Mouse (Mus musculus): Measurements from ENCODE around the gene Wdr46. TPM values are rescaled to one million over a fixed set of nuclear protein-coding genes. Genes with fewer than 3 reads are reported as not detected.

Gene Wdr46
- polyA plus RNA-seq, 1 experiment from 2014 or later, result 37.4 TPM

- H3K27me3 ChIP-seq (ENCODE audit: control insufficient read depth, insufficient read depth, low read length), result no peaks in the 10 kb centered on the region
- ATAC-seq (ENCODE audit: insufficient number of reproducible peaks, low FRiP score, low TSS enrichment, low read depth), result no peak
- 9% methylated on average over 10 of the region's 10 CpGs for WGBS
- peak overlapping the region; percentile 100 for H3K4me3 ChIP-seq (ENCODE audit: low read depth, low read length)
- peaks cover 35% of the 10 kb centered on the region for H3K4me1 ChIP-seq (ENCODE audit: control insufficient read depth, insufficient read depth, low read length)
- H3K9ac ChIP-seq (ENCODE audit: low read length), result peak overlapping the region; percentile 72
- H3K4me2 ChIP-seq (ENCODE audit: low read depth, severe bottlenecking), result peak overlapping the region; percentile 60
- peaks cover 15% of the 10 kb centered on the region for H3K36me3 ChIP-seq (ENCODE audit: control insufficient read depth, insufficient read depth, low read length)
- DNase-seq (ENCODE audit: low spot score), result no peak
- H3K9me3 ChIP-seq (ENCODE audit: control insufficient read depth, low read length), result no peaks in the 10 kb centered on the region
- H3K27ac ChIP-seq (replicated peaks; ENCODE audit: low read depth, low read length), result 0 out of 2 replicates have a peak overlapping the region, but pooled peaks have one; percentile 10
Observed at GRCm38 (mm10) chr17:33956336-33956735, 15.9 kb downstream of the Wdr46 start.

- H3K27me3 ChIP-seq (ENCODE audit: control insufficient read depth, insufficient read depth, low read length), result no peaks in the 10 kb centered on the region
- WGBS, result 68% methylated on average over 6 of the region's 6 CpGs
- H3K4me3 ChIP-seq (ENCODE audit: low read depth, low read length), result no peak overlapping the region
Observed at GRCm38 (mm10) chr17:33957493-33957892, 17.0 kb downstream of the Wdr46 start.

GRCm38 (mm10) chr17:33958451-33958850 is 18.0 kb downstream of the Wdr46 start:
- DNase-seq (ENCODE audit: low spot score) (no peak), ATAC-seq (ENCODE audit: insufficient number of reproducible peaks, low FRiP score, low TSS enrichment, low read depth) (no peak)
- Histone ChIP-seq H3K36me3 (ENCODE audit: control insufficient read depth, insufficient read depth, low read length) (peaks cover 3% of the 10 kb centered on the region), H3K4me1 (ENCODE audit: control insufficient read depth, insufficient read depth, low read length) (peaks cover 16% of the 10 kb centered on the region), H3K27ac (replicated peaks; ENCODE audit: low read depth, low read length) (no peak overlapping the region), H3K4me3 (ENCODE audit: low read depth, low read length) (no peak overlapping the region), H3K9me3 (ENCODE audit: control insufficient read depth, low read length) (no peaks in the 10 kb centered on the region), H3K9ac (ENCODE audit: low read length) (no peak overlapping the region), H3K27me3 (ENCODE audit: control insufficient read depth, insufficient read depth, low read length) (no peaks in the 10 kb centered on the region), H3K4me2 (ENCODE audit: low read depth, severe bottlenecking) (no peak overlapping the region)
- WGBS, result 95% methylated on average over 11 of the region's 11 CpGs

More at GRCm38 (mm10) chr17:33957493-33957892, 17.0 kb downstream of the Wdr46 start:
- DNase-seq (ENCODE audit: low spot score) (no peak), ATAC-seq (ENCODE audit: insufficient number of reproducible peaks, low FRiP score, low TSS enrichment, low read depth) (no peak)
- H3K9ac ChIP-seq (ENCODE audit: low read length), result no peak overlapping the region
- H3K27ac ChIP-seq (replicated peaks; ENCODE audit: low read depth, low read length), result no peak overlapping the region
- H3K36me3 ChIP-seq (ENCODE audit: control insufficient read depth, insufficient read depth, low read length), result peaks cover 13% of the 10 kb centered on the region
- H3K4me2 ChIP-seq (ENCODE audit: low read depth, severe bottlenecking), result no peak overlapping the region
- no peaks in the 10 kb centered on the region for H3K9me3 ChIP-seq (ENCODE audit: control insufficient read depth, low read length)
- H3K4me1 ChIP-seq (ENCODE audit: control insufficient read depth, insufficient read depth, low read length), result peaks cover 26% of the 10 kb centered on the region

- H3K27ac ChIP-seq (replicated peaks; ENCODE audit: low read depth, low read length), result no peak overlapping the region
- no peak for DNase-seq (ENCODE audit: low spot score)
- no peak overlapping the region for H3K4me3 ChIP-seq (ENCODE audit: low read depth, low read length)
- H3K9ac ChIP-seq (ENCODE audit: low read length), result no peak overlapping the region
- peaks cover 1% of the 10 kb centered on the region for H3K36me3 ChIP-seq (ENCODE audit: control insufficient read depth, insufficient read depth, low read length)
- 91% methylated on average over 13 of the region's 13 CpGs for WGBS
- H3K27me3 ChIP-seq (ENCODE audit: control insufficient read depth, insufficient read depth, low read length), result no peaks in the 10 kb centered on the region
- peaks cover 10% of the 10 kb centered on the region for H3K4me1 ChIP-seq (ENCODE audit: control insufficient read depth, insufficient read depth, low read length)
- no peaks in the 10 kb centered on the region for H3K9me3 ChIP-seq (ENCODE audit: control insufficient read depth, low read length)
- H3K4me2 ChIP-seq (ENCODE audit: low read depth, severe bottlenecking), result no peak overlapping the region
- ATAC-seq (ENCODE audit: insufficient number of reproducible peaks, low FRiP score, low TSS enrichment, low read depth), result no peak
Observed at GRCm38 (mm10) chr17:33959135-33959534, 18.7 kb downstream of the Wdr46 start.

- Histone ChIP-seq H3K4me1 (ENCODE audit: control insufficient read depth, insufficient read depth, low read length) (peaks cover 4% of the 10 kb centered on the region; the same call in 1 of the 2 replicates), H3K4me2 (ENCODE audit: low read depth, severe bottlenecking) (no peak overlapping the region), H3K9me3 (ENCODE audit: control insufficient read depth, low read length) (no peaks in the 10 kb centered on the region), H3K27ac (replicated peaks; ENCODE audit: low read depth, low read length) (no peak overlapping the region), H3K27me3 (ENCODE audit: control insufficient read depth, insufficient read depth, low read length) (no peaks in the 10 kb centered on the region), H3K4me3 (ENCODE audit: low read depth, low read length) (no peak overlapping the region), H3K9ac (ENCODE audit: low read length) (no peak overlapping the region), H3K36me3 (ENCODE audit: control insufficient read depth, insufficient read depth, low read length) (no peaks in the 10 kb centered on the region; the same call in 1 of the 2 replicates)
- 92% methylated on average over 15 of the region's 15 CpGs for WGBS
- no peak for ATAC-seq (ENCODE audit: insufficient number of reproducible peaks, low FRiP score, low TSS enrichment, low read depth)
- DNase-seq (ENCODE audit: low spot score), result no peak
Observed at GRCm38 (mm10) chr17:33959948-33960347, 19.5 kb downstream of the Wdr46 start.

- no peak overlapping the region for H3K9ac ChIP-seq (ENCODE audit: low read length)
- peaks cover 4% of the 10 kb centered on the region; the same call in 1 of the 2 replicates for H3K36me3 ChIP-seq (ENCODE audit: control insufficient read depth, insufficient read depth, low read length)
- ATAC-seq (ENCODE audit: insufficient number of reproducible peaks, low FRiP score, low TSS enrichment, low read depth) (no peak), DNase-seq (ENCODE audit: low spot score) (no peak)
- no peak overlapping the region for H3K4me3 ChIP-seq (ENCODE audit: low read depth, low read length)
- no peaks in the 10 kb centered on the region for H3K27me3 ChIP-seq (ENCODE audit: control insufficient read depth, insufficient read depth, low read length)
- no peaks in the 10 kb centered on the region for H3K4me1 ChIP-seq (ENCODE audit: control insufficient read depth, insufficient read depth, low read length)
- no peak overlapping the region for H3K27ac ChIP-seq (replicated peaks; ENCODE audit: low read depth, low read length)
- 90% methylated on average over 7 of the region's 7 CpGs for WGBS
- no peak overlapping the region for H3K4me2 ChIP-seq (ENCODE audit: low read depth, severe bottlenecking)
- no peaks in the 10 kb centered on the region for H3K9me3 ChIP-seq (ENCODE audit: control insufficient read depth, low read length)
Observed at GRCm38 (mm10) chr17:33962876-33963275, 22.4 kb downstream of the Wdr46 start.

GRCm38 (mm10) chr17:33965082-33965845 is 24.8 kb downstream of the Wdr46 start:
- ATAC-seq (ENCODE audit: insufficient number of reproducible peaks, low FRiP score, low TSS enrichment, low read depth), result no peak
- Histone ChIP-seq H3K36me3 (ENCODE audit: control insufficient read depth, insufficient read depth, low read length) (0 out of 2 replicates have a peak, but pooled peaks cover 4% of the 10 kb centered on the region), H3K27ac (replicated peaks; ENCODE audit: low read depth, low read length) (no peak overlapping the region), H3K9me3 (ENCODE audit: control insufficient read depth, low read length) (no peaks in the 10 kb centered on the region), H3K9ac (ENCODE audit: low read length) (no peak overlapping the region), H3K4me2 (ENCODE audit: low read depth, severe bottlenecking) (no peak overlapping the region), H3K27me3 (ENCODE audit: control insufficient read depth, insufficient read depth, low read length) (no peaks in the 10 kb centered on the region), H3K4me3 (ENCODE audit: low read depth, low read length) (no peak overlapping the region), H3K4me1 (ENCODE audit: control insufficient read depth, insufficient read depth, low read length) (no peaks in the 10 kb centered on the region)
- no peak for DNase-seq (ENCODE audit: low spot score)
- WGBS, result 94% methylated on average over 17 of the region's 17 CpGs

GRCm38 (mm10) chr17:33965846-33966550 is 25.5 kb downstream of the Wdr46 start:
- no peak overlapping the region for H3K9ac ChIP-seq (ENCODE audit: low read length)
- 87% methylated on average over 16 of the region's 16 CpGs for WGBS
- no peak overlapping the region for H3K4me2 ChIP-seq (ENCODE audit: low read depth, severe bottlenecking)
- H3K27me3 ChIP-seq (ENCODE audit: control insufficient read depth, insufficient read depth, low read length), result no peaks in the 10 kb centered on the region
- ATAC-seq (ENCODE audit: insufficient number of reproducible peaks, low FRiP score, low TSS enrichment, low read depth) (no peak), DNase-seq (ENCODE audit: low spot score) (no peak)
- no peaks in the 10 kb centered on the region for H3K4me1 ChIP-seq (ENCODE audit: control insufficient read depth, insufficient read depth, low read length)
- H3K27ac ChIP-seq (replicated peaks; ENCODE audit: low read depth, low read length), result no peak overlapping the region
- H3K4me3 ChIP-seq (ENCODE audit: low read depth, low read length), result no peak overlapping the region
- H3K36me3 ChIP-seq (ENCODE audit: control insufficient read depth, insufficient read depth, low read length), result 0 out of 2 replicates have a peak, but pooled peaks cover 4% of the 10 kb centered on the region
- H3K9me3 ChIP-seq (ENCODE audit: control insufficient read depth, low read length), result no peaks in the 10 kb centered on the region

Data from limb, embryonic 11.5 days (tissue).